Mouse (Mus musculus): ENCODE data around the gene Tsc22d3. TPM values are rescaled to one million over a fixed set of nuclear protein-coding genes. Genes with fewer than 3 reads are reported as not detected.
A peak's percentile ranks its signal among the peaks of the same experiment; 100 is the strongest.
"Not testable (repeated sequence)": the region's sequence is repeated elsewhere in the genome, so short reads cannot be mapped to it uniquely, and the experiment has no call there.

Tsc22d3 gene
- polyA plus RNA-seq, 1 experiment from 2014 or later = 72.7 TPM

GRCm38 (mm10) chrX:140529074-140529561, 71.3 kb downstream of the Tsc22d3 start:
- Histone ChIP-seq H3K4me3 (ENCODE audit: inconsistent target) (no peak overlapping the region), H3K36me3 (ENCODE audit: inconsistent target) (no peaks in the 10 kb centered on the region), H3K27ac (peak overlapping the region; percentile 76), H3K79me2 (ENCODE audit: inconsistent target) (no peaks in the 10 kb centered on the region)
- 41% methylated on average over 5 of the region's 5 CpGs for WGBS (ENCODE audit: missing documents)

DNA sequence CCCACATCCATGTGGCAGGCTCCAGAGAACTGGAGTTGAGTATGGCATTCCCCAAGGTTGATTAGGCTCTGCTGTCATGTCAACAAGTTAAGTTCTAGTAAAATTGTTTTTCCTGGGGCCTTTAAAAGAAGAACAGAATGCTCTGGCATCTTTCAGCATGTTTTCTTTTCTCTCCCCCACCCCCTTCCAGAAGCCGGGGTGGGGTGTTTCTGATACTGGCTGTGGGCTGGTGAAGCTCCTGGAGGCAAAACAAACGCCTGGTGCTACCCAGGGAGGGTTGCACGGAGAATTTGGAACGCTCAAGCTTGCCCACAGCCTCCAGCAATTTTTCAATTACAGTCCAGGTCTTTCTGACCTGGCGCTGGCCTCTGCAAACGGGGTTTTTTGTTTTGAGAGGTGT, 73.2 kb downstream of the Tsc22d3 start:
- WGBS (ENCODE audit: missing documents) = 73% methylated on average over 5 of the region's 6 CpGs
- Histone ChIP-seq H3K79me2 (ENCODE audit: inconsistent target) (no peaks in the 10 kb centered on the region), H3K36me3 (ENCODE audit: inconsistent target) (no peaks in the 10 kb centered on the region), H3K27ac (no peak overlapping the region), H3K4me3 (ENCODE audit: inconsistent target) (no peak overlapping the region)

DNA sequence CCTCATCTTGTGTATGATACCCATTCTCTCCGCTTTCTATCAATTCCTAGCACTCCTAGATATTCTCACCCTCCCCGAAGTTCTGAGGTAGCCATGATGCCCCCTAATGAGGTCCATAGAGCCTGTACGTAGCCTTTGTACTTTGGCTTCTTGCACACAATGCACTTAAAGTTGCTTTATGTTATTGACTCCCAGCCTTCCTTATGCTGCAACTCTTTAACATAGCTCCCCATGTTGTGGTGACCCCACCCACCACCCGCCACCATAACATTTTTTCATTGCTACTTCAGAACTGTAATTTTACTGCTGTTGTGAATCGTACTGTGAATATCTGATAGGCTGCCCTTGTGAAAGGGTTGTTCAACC, 74.2 kb downstream of the Tsc22d3 start:
- Histone ChIP-seq H3K36me3 (ENCODE audit: inconsistent target) (no peaks in the 10 kb centered on the region), H3K4me3 (ENCODE audit: inconsistent target) (no peak overlapping the region), H3K27ac (no peak overlapping the region), H3K79me2 (ENCODE audit: inconsistent target) (no peaks in the 10 kb centered on the region)
- 94% methylated on average over 4 of the region's 5 CpGs for WGBS (ENCODE audit: missing documents)

DNA sequence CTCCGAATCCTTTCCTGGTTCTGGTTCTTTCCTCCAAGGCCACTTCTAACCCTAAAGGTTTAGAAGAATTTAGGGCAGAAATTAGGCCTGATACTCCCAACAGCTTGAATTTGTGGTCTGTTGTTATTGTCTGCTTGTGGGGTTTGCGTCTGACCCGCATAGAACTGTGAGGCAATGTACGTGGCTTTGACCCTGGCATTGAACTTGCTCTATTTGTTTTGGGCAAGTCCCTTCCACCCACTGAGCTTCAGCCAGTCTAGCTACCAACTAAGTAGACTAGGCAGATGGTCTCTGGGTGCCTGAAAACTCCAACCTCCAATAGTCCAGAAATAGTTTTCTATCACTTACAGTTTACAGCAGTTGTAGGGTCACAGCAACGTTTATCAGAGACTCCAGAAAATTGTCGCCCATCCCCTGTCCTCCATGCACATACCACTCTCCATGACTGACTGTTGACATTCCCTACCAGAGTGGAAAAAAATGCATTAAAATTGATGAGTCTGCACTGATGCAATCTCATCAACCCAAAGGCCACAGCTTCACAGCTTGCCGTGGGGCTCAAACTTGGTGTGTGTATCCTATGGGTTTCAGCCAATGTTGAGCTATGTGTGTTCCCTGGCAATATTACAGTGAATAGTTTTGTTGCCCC, 74.7 kb downstream of the Tsc22d3 start:
- H3K27ac ChIP-seq = no peak overlapping the region
- no peaks in the 10 kb centered on the region for H3K79me2 ChIP-seq (ENCODE audit: inconsistent target)
- no peaks in the 10 kb centered on the region for H3K36me3 ChIP-seq (ENCODE audit: inconsistent target)
- H3K4me3 ChIP-seq (ENCODE audit: inconsistent target) = no peak overlapping the region
- 87% methylated on average over 7 of the region's 7 CpGs for WGBS (ENCODE audit: missing documents)

DNA sequence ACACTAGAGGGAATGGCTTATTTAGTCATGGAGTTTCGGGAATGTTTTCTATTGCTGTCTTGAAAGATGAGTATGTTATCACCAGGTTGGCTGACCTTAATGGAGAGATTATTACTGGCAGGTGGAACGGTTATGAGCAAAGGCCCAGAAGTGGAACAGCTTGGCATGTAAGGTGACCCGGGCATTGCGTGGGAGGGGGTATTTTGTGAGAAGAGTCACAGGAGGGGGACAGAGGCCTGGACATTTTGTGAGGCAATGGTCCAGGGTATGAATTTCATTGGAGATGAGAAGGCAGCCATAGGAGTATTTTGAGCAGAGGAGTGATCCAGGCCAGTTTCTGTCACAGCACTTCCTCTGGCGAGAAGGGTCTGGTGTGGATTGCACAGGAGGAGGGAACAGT, 76.2 kb downstream of the Tsc22d3 start:
- WGBS (ENCODE audit: missing documents) = 94% methylated on average over 5 of the region's 5 CpGs
- Histone ChIP-seq H3K36me3 (ENCODE audit: inconsistent target) (no peaks in the 10 kb centered on the region), H3K79me2 (ENCODE audit: inconsistent target) (no peaks in the 10 kb centered on the region), H3K27ac (no peak overlapping the region), H3K4me3 (ENCODE audit: inconsistent target) (no peak overlapping the region)

DNA sequence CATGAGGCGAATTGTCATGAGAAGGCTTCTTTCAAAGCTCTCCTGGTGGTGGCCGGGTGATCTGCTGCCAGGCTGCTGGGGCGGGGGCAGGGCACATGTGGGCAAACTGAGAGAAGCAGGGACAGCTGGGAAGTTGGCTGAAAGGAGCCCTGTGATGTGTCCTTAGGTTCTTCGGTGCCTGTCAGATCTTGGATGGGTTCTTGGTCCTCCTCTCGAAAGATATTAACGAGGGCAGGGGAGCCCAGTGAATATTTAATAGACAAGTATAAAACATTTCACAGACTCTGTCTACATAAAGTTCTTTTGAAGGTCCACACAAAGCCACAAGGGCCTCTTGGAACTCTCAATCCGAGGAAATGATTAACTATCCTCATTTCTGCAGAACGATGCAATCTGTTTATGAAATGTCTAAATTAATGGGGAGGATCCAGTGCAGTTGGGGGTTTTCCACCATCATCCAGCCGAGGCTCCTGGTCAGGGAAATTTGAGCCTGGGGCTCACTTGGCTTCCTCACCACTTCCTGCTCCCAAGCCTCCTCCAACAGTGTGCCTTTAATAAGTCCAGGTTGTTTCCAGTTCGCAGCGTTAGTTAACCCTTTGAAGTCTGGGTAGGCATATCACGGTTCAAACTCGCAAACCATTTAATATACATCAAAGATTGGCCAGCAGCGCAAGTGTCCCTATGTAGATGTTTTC, 78.2 kb downstream of the Tsc22d3 start:
- Histone ChIP-seq H3K4me3 (ENCODE audit: inconsistent target) (no peak overlapping the region), H3K79me2 (ENCODE audit: inconsistent target) (no peaks in the 10 kb centered on the region), H3K27ac (peak overlapping the region; percentile 83; the same call in 1 of the 2 replicates), H3K36me3 (ENCODE audit: inconsistent target) (no peaks in the 10 kb centered on the region)
- 60% methylated on average over 14 of the region's 14 CpGs for WGBS (ENCODE audit: missing documents)

DNA sequence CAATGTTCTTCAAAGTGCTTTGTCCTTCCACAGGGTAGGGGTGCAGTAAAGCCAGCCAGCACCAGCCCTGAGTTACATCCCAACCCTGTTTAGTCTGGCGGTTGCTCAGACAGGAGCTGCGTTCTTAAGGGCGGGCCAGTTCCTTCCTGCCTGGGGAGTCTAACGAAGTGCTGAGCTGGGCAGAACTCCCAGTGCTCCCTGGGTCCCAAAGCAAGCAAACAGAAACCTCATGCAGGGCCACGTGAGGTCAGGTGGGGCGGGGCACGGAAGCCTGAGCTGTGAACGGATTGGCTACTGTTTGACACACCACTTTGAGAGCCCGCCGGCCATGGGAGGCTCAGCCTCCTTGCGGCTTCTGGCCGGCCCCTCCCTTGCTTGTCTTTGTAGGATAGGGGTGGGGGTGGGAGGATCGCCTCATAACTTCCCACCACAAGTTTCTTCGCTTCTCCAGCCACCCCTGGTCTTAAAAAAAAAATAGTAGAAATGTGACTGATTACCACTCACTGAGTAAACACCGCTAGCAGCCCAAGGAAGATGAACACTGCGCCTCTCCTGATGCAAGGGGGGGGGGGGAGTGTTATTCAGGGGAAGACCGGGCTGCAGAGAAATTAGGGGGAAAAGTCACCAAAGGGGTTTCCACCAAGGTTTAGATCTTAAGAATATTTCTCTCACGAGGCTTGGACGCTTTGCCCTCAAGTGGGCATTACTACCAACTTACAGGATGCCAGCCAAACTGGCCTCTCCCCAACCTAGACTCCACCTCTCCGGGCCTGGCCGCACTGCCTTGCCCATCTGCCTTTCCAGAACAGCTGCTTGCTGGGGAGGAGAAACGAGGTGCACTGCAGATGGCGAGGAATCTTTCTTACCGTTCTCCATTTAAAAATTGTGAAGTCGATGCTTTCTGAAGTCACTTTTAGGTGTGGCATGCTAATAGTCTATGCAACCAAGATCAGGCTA, 80.0 kb downstream of the Tsc22d3 start:
- 24% methylated on average over 23 of the region's 25 CpGs for WGBS (ENCODE audit: missing documents)

GRCm38 (mm10) chrX:140518351-140518750, 82.1 kb downstream of the Tsc22d3 start:
- no peak overlapping the region for H3K4me3 ChIP-seq (ENCODE audit: inconsistent target)
- 98% methylated on average over 6 of the region's 8 CpGs for WGBS (ENCODE audit: missing documents)
- no peak overlapping the region for H3K27ac ChIP-seq
- no peaks in the 10 kb centered on the region for H3K36me3 ChIP-seq (ENCODE audit: inconsistent target)
- H3K79me2 ChIP-seq (ENCODE audit: inconsistent target) = no peaks in the 10 kb centered on the region

More for the DNA sequence above, 80.0 kb downstream of the Tsc22d3 start:
- Histone ChIP-seq H3K79me2 (ENCODE audit: inconsistent target) (no peaks in the 10 kb centered on the region), H3K27ac (peak overlapping the region; percentile 83), H3K36me3 (ENCODE audit: inconsistent target) (no peaks in the 10 kb centered on the region), H3K4me3 (ENCODE audit: inconsistent target) (no peak overlapping the region)

DNA sequence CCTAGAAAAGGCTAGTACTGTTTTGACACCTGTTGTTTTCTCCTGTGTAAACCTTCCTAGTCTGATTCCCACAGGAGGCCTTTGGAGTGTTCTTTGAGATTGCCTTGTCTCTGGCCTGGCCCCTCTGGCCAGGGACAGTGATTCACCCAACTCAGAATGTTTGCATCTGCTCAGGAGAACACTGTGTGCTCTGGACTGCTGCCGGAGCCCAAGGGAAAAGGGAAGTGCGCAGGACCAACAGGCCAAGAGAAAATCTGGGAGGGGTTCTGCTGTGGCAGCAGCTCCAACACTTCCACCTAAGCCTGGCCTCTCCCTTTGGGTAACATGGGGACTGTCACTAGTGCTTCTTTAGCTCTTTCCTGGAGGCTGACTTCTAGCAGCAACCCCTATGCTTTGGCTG, 87.1 kb downstream of the Tsc22d3 start:
- H3K36me3 ChIP-seq (ENCODE audit: inconsistent target) = no peaks in the 10 kb centered on the region
- 44% methylated on average over 2 of the region's 2 CpGs for WGBS (ENCODE audit: missing documents)
- H3K27ac ChIP-seq = 0 out of 2 replicates have a peak overlapping the region, but pooled peaks have one; percentile 5
- no peaks in the 10 kb centered on the region for H3K79me2 ChIP-seq (ENCODE audit: inconsistent target)
- H3K4me3 ChIP-seq (ENCODE audit: inconsistent target) = no peak overlapping the region

- 0 out of 2 replicates have a peak overlapping the region, but pooled peaks have one; percentile 19 for H3K27ac ChIP-seq
These were observed 88.5 kb downstream of the Tsc22d3 start for GRCm38 (mm10) chrX:140511687-140512651.

GRCm38 (mm10) chrX:140510696-140511429, 89.6 kb downstream of the Tsc22d3 start:
- H3K79me2 ChIP-seq (ENCODE audit: inconsistent target) = no peaks in the 10 kb centered on the region
- H3K36me3 ChIP-seq (ENCODE audit: inconsistent target) = no peaks in the 10 kb centered on the region
- H3K4me3 ChIP-seq (ENCODE audit: inconsistent target) = no peak overlapping the region
- peak overlapping the region; percentile 69 for H3K27ac ChIP-seq
- WGBS (ENCODE audit: missing documents) = 46% methylated on average over 23 of the region's 24 CpGs

More at GRCm38 (mm10) chrX:140511687-140512651, 88.5 kb downstream of the Tsc22d3 start:
- H3K79me2 ChIP-seq (ENCODE audit: inconsistent target) = no peaks in the 10 kb centered on the region
- no peaks in the 10 kb centered on the region for H3K36me3 ChIP-seq (ENCODE audit: inconsistent target)
- WGBS (ENCODE audit: missing documents) = 91% methylated on average over 7 of the region's 7 CpGs
- no peak overlapping the region for H3K4me3 ChIP-seq (ENCODE audit: inconsistent target)

- no peaks in the 10 kb centered on the region for H3K36me3 ChIP-seq (ENCODE audit: inconsistent target)
- WGBS (ENCODE audit: missing documents) = 51% methylated on average over 4 of the region's 6 CpGs
- H3K4me3 ChIP-seq (ENCODE audit: inconsistent target) = no peak overlapping the region
- H3K27ac ChIP-seq = peak overlapping the region; percentile 69
- no peaks in the 10 kb centered on the region for H3K79me2 ChIP-seq (ENCODE audit: inconsistent target)
These were observed 90.6 kb downstream of the Tsc22d3 start for GRCm38 (mm10) chrX:140509817-140510216.

DNA sequence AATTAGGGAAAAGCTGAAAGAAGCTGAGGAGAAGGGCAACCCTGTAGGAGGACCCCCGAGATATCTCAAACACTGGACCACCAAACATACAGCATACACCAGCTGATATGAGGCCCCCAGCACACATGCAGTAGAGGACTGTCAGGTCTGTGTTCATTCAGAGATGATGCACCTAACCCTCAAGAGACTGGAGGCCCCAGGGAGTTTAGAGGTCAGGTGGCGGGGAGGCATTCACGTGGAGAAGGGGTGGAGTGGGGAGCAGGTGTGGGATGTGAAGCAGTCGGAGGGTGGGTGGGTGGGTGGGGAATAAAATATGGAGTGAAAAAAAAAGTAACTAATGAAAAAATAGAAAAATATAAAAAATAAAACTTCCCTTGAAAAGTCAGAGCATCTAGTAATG, 91.7 kb downstream of the Tsc22d3 start:
- not testable (repeated sequence) for H3K79me2 ChIP-seq (ENCODE audit: inconsistent target); H3K4me3 ChIP-seq (ENCODE audit: inconsistent target); H3K27ac ChIP-seq; H3K36me3 ChIP-seq (ENCODE audit: inconsistent target)
- 75% methylated on average over 4 of the region's 4 CpGs for WGBS (ENCODE audit: missing documents)

All from macrophage (primary cell).